Mouse (Mus musculus) olfactory bulb, adult 2 months (tissue): ENCODE data around the gene Lhfpl4. TPM values are rescaled to one million over a fixed set of nuclear protein-coding genes. Genes with fewer than 3 reads are reported as not detected.
A peak's percentile ranks its signal among the peaks of the same experiment; 100 is the strongest.

Experiments used
- H3K27ac ChIP-seq: fragments of 200-500 bp; 2 replicates; pipeline ENCODE4 v1.5.1; 2012; ENCODE audit warnings: low read depth, low read length; ENCODE audit not compliant: insufficient read depth
- H3K4me1 ChIP-seq: fragments of 200-500 bp; 2 replicates; pipeline ENCODE4 v1.6.1; 2012; ENCODE audit warnings: low read length; ENCODE audit not compliant: control insufficient read depth, insufficient read depth
- H3K4me3 ChIP-seq: fragments of 200-500 bp; 2 replicates; pipeline ENCODE4 v1.5.1; 2012; ENCODE audit warnings: mild to moderate bottlenecking, low read depth, low read length, moderate library complexity; ENCODE audit not compliant: insufficient read depth
- CTCF ChIP-seq: fragments of 200-500 bp; IDR thresholded peaks from 2 replicates; pipeline ENCODE4 v1.5.1; 2012; ENCODE audit warnings: low read depth, mild to moderate bottlenecking, low read length, moderate library complexity; ENCODE audit not compliant: insufficient read depth
- POLR2A ChIP-seq: fragments of 200-500 bp; IDR thresholded peaks from 2 replicates; pipeline ENCODE4 v1.6.1; 2012; ENCODE audit warnings: mild to moderate bottlenecking, low read depth, low read length, moderate library complexity; ENCODE audit not compliant: insufficient read depth
- WGBS: fragments of 180-500 bp; shearing (Covaris S2); methylation state at CpG from one replicate; pipeline ENCODE4 v1.1.7; 2018; 5-methylcytosine and 5-hydroxymethylcytosine counted together
- polyA plus RNA-seq: library from polyadenylated mRNA; stranded (reverse); fragments of >200 nt; gene quantifications from 2 replicates; pipeline ENCODE4 v1.2.4, GENCODE M21; 2012; ENCODE audit warnings: low replicate concordance; ENCODE audit not compliant: missing spikeins, insufficient read depth, insufficient read length

The Lhfpl4 gene
- polyA plus RNA-seq, 1 experiment, result not detected

DNA sequence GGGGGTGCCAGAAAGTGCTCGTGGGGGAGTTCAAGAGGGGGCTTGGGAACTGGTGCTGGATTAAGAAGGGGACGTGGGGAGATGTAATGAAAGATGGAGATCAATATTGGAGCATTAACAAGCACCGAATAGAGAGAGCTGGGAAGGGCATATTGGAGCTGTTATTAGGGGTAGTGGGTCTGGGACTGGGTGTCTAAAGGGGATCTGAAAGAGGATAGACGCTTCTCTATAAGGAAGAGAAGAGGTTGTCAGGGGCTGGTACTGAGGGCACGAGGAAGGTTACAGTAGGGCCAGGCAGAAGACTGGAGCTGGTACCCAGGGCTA is 705 bp downstream of the Lhfpl4 start:
- no peak overlapping the region for H3K27ac ChIP-seq
- TF ChIP-seq CTCF (no peak), POLR2A (no peak)
- WGBS, result 1% methylated on average over 5 of the region's 5 CpGs

DNA sequence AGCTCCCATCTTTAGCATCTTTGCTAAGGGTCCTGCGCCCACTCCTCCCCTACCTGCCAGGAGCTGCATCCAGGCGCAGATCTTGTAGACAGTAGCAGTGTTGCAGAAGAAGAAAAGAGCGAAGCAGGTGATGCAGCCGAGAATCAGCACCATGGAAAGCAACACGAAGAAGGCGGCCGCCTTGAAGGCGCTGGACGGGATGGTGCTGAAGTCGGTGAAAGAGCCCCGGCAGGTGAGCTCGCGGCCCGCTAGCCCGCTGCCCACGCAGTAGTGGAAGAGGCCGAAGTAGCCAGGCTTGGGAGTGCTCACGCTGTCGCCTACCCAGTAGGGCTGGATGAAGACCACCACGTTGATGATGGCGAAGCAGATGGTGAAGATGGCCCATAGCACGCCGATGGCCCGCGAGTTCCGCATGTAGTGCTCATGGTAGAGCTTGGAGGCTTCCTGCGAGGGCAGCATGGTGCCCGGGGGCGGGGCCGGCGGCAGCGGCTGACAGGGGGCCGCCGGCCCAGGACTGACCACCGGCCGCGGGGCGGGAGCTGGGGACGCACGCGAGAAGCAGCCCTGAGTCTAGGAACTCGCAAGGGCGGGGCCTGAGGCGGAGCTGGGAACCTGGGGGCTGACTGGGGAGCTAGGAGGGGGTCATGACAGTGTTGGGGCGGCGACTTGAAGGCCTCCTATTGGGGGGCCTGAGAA is 1.3 kb downstream of the Lhfpl4 start:
- H3K4me3 ChIP-seq, result peak overlapping the region; percentile 57
- 2% methylated on average over 46 of the region's 46 CpGs for WGBS
- TF ChIP-seq CTCF, result no peak
- TF ChIP-seq POLR2A, result no peak
- H3K4me1 ChIP-seq, result peaks cover 7% of the 10 kb centered on the region
- H3K27ac ChIP-seq, result no peak overlapping the region

More for the DNA sequence above, 705 bp downstream of the Lhfpl4 start:
- Histone ChIP-seq H3K4me1 (peaks cover 7% of the 10 kb centered on the region), H3K4me3 (peak overlapping the region; percentile 57)

DNA sequence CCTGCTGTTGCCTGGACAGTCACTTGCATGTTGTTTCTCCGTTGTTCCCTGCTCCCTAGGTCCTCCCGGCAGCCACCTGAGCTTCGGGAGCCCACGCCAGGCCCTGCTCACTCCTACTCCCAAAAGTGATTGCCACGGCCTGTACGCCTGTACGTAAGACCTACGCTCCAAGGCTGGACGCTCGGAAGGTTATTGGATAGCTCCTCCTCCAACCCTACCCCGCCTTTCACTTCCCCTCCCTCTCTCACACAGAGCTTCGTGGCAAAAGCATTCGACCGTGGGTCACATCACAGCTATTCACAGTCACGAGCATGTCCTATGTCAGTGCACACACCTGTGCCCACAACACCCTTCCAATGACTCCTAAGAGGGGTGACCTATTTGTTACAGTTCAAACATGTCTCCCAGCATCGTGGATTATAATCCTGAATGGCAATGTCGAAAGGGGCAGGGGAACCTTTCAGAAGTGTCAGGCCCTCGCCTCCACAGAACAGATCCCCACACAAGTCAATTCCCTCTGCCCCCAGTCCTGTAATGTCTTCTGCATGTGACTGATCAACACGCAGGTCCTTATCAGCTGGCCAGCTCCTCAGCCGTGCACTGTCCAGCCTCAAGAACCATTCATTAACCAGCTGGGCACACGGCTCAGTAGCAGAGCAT is 10.2 kb downstream of the Lhfpl4 start:
- Histone ChIP-seq H3K4me1 (peaks cover 12% of the 10 kb centered on the region), H3K4me3 (no peak overlapping the region), H3K27ac (no peak overlapping the region)
- WGBS, result 87% methylated on average over 21 of the region's 21 CpGs
- no peak for TF ChIP-seq CTCF
- TF ChIP-seq POLR2A, result no peak

DNA sequence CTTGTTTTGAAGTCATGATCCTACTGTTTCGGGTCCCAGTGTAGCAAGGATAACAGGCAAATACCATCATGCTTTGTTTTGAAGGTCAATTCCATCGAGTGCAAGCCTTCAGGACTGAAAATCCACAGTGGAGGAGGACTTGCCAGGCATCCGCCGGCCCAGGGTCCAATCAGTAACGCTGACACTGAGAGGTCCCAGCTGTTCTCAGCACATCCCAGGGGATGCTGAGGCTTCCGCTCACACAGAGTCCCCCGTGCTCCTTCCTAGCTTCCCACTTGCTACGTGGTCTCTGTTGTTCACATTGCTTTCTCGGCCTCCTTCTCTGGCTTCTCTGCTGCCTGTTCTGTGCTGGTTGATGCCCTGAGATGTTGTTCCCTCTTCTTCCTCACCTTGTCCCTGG is 11.0 kb downstream of the Lhfpl4 start:
- Histone ChIP-seq H3K4me1 (peaks cover 20% of the 10 kb centered on the region), H3K4me3 (no peak overlapping the region), H3K27ac (no peak overlapping the region)
- TF ChIP-seq POLR2A (no peak), CTCF (no peak)
- WGBS, result 85% methylated on average over 9 of the region's 9 CpGs

DNA sequence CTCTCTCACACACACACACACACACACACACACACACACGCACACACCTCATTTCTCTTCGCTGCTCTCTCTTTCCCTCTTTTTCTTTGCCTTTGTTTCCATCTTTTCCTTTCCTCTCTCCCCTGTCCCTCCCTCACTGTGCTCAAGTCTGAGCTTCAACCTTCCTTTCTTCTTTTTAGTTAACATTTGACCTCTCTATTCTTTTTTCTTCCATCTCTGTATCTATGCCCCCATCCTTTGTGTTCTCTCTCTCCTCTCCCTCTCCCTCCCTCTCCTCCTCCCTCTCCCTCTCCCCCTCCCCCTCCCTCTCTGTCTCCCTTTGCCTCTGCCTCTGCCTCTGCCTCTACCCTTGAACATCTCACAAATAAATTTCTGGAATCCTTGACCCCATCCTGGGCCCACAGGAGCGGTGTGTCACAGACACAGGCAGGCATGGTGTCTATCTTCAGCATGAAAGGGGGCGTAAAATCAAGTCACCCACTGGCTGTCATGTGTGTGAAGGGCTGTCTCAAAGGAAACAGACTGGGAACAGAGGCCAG is 15.9 kb downstream of the Lhfpl4 start:
- no peak for TF ChIP-seq CTCF
- TF ChIP-seq POLR2A, result no peak
- Histone ChIP-seq H3K4me1 (peaks cover 20% of the 10 kb centered on the region), H3K27ac (peak overlapping the region; percentile 74), H3K4me3 (peak overlapping the region; percentile 27; the same call in 1 of the 2 replicates)
- 24% methylated on average over 4 of the region's 4 CpGs for WGBS

DNA sequence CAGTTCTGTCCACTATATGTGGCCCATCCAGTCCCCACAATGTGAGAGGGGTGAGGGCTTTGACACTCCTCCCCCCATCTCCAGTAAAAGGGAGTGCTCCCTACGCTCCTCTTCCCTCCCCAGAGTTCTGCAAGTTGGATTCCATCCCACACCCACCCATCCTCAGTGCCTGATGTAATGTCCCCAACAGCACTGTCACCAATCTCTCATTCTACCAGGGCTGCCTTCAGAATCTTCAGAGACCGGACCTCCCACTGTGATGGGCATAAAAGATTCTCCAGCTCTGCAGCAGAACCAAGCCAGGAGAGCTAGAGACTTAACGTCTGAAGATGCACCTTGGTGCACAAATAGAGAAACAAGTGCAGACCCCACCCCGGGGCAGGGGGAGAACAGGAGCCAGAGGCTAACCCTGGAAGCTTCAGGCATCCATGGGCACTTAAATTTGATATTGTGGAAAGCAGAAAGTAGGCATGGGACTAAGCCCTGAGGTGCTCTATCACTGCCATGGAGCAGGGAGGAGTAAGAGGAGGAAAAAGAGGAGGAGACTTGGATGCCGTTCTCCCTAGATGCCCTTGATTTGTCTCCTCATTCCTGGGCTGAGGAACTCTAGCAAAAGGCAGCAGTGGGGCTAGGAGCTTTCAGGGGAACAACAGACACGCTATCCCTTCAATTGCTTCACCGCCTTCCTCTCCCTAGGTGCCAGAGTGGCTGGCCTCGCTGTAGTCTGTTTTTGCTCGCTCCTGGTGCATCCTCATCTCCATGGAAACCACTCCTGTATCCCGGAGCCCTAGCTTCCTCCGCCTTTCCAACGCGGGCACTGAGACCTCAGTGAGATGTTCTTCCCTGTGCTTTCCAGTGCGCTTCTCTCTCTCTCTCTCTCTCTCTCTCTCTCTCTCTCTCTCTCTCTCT is 16.6 kb downstream of the Lhfpl4 start:
- Histone ChIP-seq H3K4me3 (peak overlapping the region; percentile 27), H3K27ac (peak overlapping the region; percentile 74), H3K4me1 (peaks cover 19% of the 10 kb centered on the region)
- TF ChIP-seq CTCF (no peak), POLR2A (no peak)
- 14% methylated on average over 14 of the region's 14 CpGs for WGBS

DNA sequence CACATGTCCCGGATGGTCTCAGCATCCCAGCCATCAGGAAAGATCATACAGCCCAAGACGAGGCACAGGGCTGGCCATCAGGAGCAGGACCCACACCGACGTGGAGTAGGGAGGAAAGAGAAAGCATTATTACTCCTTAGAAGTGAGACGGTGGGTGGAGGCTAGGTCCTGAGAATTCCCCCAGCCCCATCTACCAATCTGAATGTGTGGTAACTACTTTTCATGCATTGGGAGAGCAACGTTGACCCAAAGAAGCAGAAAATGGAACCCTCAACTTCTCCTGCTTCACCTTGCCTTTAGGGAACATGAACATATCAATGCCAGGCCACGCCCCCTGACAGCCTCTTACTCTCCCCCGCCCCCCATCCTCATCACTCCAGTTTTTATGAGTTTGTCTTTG is 18.6 kb downstream of the Lhfpl4 start:
- H3K4me1 ChIP-seq, result peaks cover 19% of the 10 kb centered on the region

DNA sequence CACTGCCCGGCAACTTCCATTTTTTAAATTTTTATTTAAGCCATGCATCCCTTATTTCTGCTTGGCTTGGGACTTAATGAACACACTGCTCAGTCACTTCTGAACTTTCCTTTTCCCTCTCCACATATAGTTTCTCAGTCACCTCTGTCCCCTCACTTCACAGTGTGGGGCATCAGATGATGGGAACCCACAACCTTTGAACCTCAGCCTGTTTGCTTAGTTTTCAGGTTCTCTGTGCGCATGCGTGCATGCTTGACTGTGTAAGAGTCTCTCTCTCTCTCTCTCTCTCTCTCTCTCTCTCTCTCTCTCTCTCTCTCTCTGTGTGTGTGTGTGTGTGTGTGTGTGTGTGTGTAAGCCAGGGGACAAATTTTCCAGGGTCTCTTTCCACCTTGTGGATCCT is 19.7 kb downstream of the Lhfpl4 start:
- Histone ChIP-seq H3K4me3 (no peak overlapping the region), H3K4me1 (peaks cover 19% of the 10 kb centered on the region), H3K27ac (no peak overlapping the region)
- no peak for TF ChIP-seq CTCF
- TF ChIP-seq POLR2A, result no peak
- WGBS, result 92% methylated on average over 3 of the region's 3 CpGs

More for the DNA sequence above, 18.6 kb downstream of the Lhfpl4 start:
- Histone ChIP-seq H3K4me3 (no peak overlapping the region), H3K27ac (no peak overlapping the region)
- WGBS, result 87% methylated on average over 8 of the region's 8 CpGs
- TF ChIP-seq POLR2A, result no peak
- TF ChIP-seq CTCF, result no peak
